Mouse (Mus musculus) hindbrain, embryonic 14.5 days (tissue): ENCODE measurements around the gene Itpk1. TPM values are rescaled to one million over a fixed set of nuclear protein-coding genes. Genes with fewer than 3 reads are reported as not detected.

ENCODE experiments used
- ATAC-seq: fragments of 200-750 bp; cut with Nextera tagmentation; 2 replicates; pipeline ENCODE4 v1.8.0; 2017; ENCODE audit warnings: moderate number of reproducible peaks, mild to moderate bottlenecking, moderate TSS enrichment, moderate library complexity; ENCODE audit not compliant: low FRiP score
- DNase-seq: peaks from one replicate; pipeline ENCODE4 v3.0.0-alpha.2; 2015; ENCODE audit warnings: low spot score
- H3K27ac ChIP-seq: fragments of 300-500 bp; sonication (generic); 2 replicates; pipeline ENCODE4 v1.5.1; 2014; ENCODE audit warnings: mild to moderate bottlenecking, moderate library complexity
- H3K27me3 ChIP-seq: fragments of 300-500 bp; sonication (generic); 2 replicates; pipeline ENCODE4 v1.6.1; 2014; ENCODE audit warnings: mild to moderate bottlenecking, low read length, mixed read lengths; ENCODE audit not compliant: control insufficient read depth, insufficient read depth
- H3K36me3 ChIP-seq: fragments of 300-500 bp; sonication (generic); replicated peaks from 2 replicates; pipeline ENCODE4 v1.6.1; 2014; ENCODE audit not compliant: control insufficient read depth, insufficient read depth
- H3K4me1 ChIP-seq: fragments of 300-500 bp; sonication (generic); replicated peaks from 2 replicates; pipeline ENCODE4 v1.6.1; 2014; ENCODE audit warnings: antibody characterized with exemption, low read length, mixed read lengths; ENCODE audit not compliant: control insufficient read depth, insufficient read depth
- H3K4me2 ChIP-seq: fragments of 300-500 bp; sonication (generic); replicated peaks from 2 replicates; pipeline ENCODE4 v1.6.1; 2014; ENCODE audit warnings: mild to moderate bottlenecking, moderate library complexity
- H3K4me3 ChIP-seq: fragments of 300-500 bp; sonication (generic); replicated peaks from 2 replicates; pipeline ENCODE4 v1.5.1; 2014; ENCODE audit warnings: mild to moderate bottlenecking, low read length
- H3K9ac ChIP-seq: fragments of 300-500 bp; sonication (generic); 2 replicates; pipeline ENCODE4 v1.6.1; 2014
- H3K9me3 ChIP-seq: fragments of 300-500 bp; sonication (generic); 2 replicates; pipeline ENCODE4 v1.6.1; 2016; ENCODE audit warnings: low read length; ENCODE audit not compliant: control insufficient read depth
- WGBS: fragments of 180-500 bp; shearing (Covaris S2); extraction: QIAGEN DNeasy Blood & Tissue Kit; methylation state at CpG from one replicate; pipeline ENCODE4 v1.1.7; 2014; 5-methylcytosine and 5-hydroxymethylcytosine counted together
- polyA plus RNA-seq: library from polyadenylated mRNA; unstranded; fragments of >200 nt; fragmentation: Nextera tagmentation; extraction: Ambion mirVana; gene quantifications from 2 replicates; pipeline ENCODE4 v1.2.1, GENCODE M21; 2014

Gene Itpk1
- polyA plus RNA-seq, 1 experiment from 2014 or later: 31.6 TPM

DNA sequence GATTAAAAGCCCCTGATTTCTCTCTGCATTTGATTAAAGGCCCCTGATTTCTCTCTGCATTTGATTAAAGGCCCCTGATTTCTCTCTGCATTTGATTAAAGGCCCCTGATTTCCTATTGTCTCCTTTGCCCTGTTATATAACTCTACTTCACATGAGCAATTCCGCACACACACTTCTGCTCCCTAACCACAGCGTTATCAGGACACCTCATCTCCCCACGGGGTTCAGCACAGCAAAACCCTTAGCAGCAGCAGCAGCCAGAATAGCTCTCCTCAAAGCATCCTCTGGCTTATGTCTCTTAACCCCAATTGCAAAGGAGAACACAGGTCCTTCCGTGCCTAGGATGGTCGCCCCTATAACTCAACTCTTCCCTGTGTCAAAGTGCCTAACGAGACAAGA is 99.1 kb downstream of the Itpk1 start:
- ATAC-seq (no peak), DNase-seq (no peak)
- Histone ChIP-seq H3K4me3 (no peak overlapping the region), H3K4me2 (no peak overlapping the region), H3K9me3 (no peaks in the 10 kb centered on the region), H3K9ac (no peak overlapping the region), H3K4me1 (peaks cover 11% of the 10 kb centered on the region; the same call in 1 of the 2 replicates), H3K27ac (no peak overlapping the region), H3K36me3 (no peaks in the 10 kb centered on the region), H3K27me3 (no peaks in the 10 kb centered on the region)
- WGBS: 90% methylated on average over 6 of the region's 6 CpGs

DNA sequence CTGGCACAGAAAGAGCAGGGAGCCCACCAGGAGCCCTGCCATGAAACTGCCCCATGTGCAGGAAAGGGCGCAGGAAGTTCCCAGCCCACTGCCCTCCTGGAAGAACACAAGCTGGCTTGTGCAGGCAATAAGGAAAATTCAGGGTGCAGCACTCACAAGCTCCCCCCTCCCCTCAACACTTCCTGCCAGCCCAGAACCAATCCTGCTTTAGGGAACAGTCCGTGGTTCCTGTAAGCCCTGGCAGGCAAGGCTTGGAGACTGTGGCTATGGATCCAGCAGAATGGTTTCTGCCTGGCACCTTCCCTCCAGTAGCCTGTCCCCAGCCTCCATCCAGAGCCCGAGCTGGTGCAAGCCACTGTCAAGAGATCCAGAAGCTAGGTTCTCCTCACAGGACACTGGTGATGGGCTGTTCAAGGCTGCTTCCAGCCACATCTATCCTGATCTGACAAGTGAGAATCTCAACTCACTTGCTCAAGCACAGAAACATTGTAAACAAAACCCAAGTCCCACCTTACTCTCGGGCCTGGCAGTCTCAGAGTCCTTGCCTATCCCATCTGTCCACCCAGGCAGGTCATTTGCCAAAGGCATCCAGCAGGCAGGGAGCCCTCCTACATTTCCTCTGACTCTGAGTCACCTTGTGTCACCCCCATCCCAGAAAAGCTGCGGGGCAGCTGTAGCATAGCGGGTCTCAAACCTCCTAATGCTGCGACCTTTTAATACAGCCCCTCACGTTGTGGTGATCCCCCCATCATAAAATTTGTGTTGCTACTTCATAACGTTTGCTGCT is 102.3 kb downstream of the Itpk1 start:
- no peak overlapping the region for H3K27ac ChIP-seq
- no peak overlapping the region for H3K4me3 ChIP-seq
- no peaks in the 10 kb centered on the region for H3K27me3 ChIP-seq
- H3K9ac ChIP-seq: no peak overlapping the region
- ATAC-seq (no peak), DNase-seq (no peak)
- H3K4me2 ChIP-seq: no peak overlapping the region
- 80% methylated on average over 9 of the region's 9 CpGs for WGBS
- peaks cover 15% of the 10 kb centered on the region; the same call in 1 of the 2 replicates for H3K4me1 ChIP-seq
- H3K36me3 ChIP-seq: no peaks in the 10 kb centered on the region
- H3K9me3 ChIP-seq: no peaks in the 10 kb centered on the region

DNA sequence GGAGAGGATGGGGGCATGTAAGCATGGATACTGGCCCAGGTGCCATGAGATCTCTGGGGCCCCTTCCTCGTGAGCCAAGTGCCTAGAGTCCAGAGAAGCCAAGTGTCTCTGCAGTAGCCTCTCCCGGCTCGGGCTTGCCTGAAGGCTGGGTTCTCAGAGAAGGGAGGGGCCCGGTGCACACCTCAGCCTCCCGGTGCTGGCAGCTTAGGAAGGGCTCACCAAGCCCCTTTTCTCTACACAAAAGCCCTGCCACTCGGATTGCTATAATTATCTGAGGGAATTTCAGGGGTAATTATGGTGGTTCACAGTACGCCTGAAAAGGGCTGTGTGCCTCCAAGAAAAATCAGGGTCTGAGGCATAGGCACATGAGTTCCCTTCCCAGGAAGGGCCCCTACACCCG is 102.9 kb downstream of the Itpk1 start:
- Histone ChIP-seq H3K9ac (0 out of 2 replicates have a peak overlapping the region, but pooled peaks have one; percentile 3), H3K36me3 (no peaks in the 10 kb centered on the region), H3K27me3 (no peaks in the 10 kb centered on the region), H3K27ac (no peak overlapping the region), H3K4me2 (no peak overlapping the region), H3K4me1 (peaks cover 15% of the 10 kb centered on the region; the same call in 1 of the 2 replicates), H3K9me3 (no peaks in the 10 kb centered on the region), H3K4me3 (no peak overlapping the region)
- ATAC-seq: no peak
- DNase-seq: no peak
- WGBS: 29% methylated on average over 8 of the region's 8 CpGs

DNA sequence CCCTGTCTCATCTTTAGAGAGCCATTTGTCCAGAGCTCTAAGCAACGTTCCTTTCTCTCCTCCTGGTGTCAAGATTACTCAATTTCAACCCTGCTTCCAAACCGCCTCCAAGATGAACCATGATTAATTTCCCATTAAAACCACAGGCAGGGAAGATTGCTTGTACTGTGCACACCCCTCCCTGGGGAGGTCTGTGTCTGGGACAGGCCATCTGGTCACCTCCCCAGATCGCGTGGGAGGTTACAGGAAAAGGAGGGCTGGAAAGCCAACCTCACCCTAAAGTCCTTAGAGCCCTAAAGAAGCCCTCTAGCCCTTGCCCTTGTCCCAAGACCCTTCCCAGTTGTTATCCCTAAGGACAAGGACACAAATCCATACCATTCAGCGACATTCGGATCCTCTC is 104.4 kb downstream of the Itpk1 start:
- WGBS: 47% methylated on average over 6 of the region's 6 CpGs
- DNase-seq: no peak
- Histone ChIP-seq H3K36me3 (no peaks in the 10 kb centered on the region), H3K4me1 (peaks cover 15% of the 10 kb centered on the region; the same call in 1 of the 2 replicates), H3K9me3 (no peaks in the 10 kb centered on the region), H3K9ac (no peak overlapping the region), H3K4me2 (no peak overlapping the region), H3K4me3 (no peak overlapping the region), H3K27ac (no peak overlapping the region), H3K27me3 (no peaks in the 10 kb centered on the region)
- no peak for ATAC-seq

DNA sequence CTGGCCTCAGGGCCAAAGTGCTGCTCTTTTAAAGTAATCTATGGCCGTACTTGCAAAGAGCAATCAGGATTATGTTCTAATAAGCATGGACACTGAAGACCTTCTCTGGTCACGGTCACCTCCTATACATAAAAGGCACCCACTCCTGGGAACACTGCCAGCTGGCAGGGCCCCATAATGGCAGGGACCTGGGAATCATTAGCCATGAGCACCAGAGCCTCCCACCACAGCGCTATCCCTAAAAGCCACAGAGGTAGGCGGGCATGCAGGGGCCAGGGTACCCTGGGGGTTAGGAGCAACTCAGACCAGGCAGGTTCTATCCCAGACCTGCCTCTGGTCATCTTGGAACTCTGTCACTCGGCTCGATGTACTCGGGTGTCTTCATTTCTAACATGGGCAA is 104.9 kb downstream of the Itpk1 start:
- H3K36me3 ChIP-seq: no peaks in the 10 kb centered on the region
- ATAC-seq: no peak
- 67% methylated on average over 7 of the region's 7 CpGs for WGBS
- H3K27me3 ChIP-seq: no peaks in the 10 kb centered on the region
- H3K4me3 ChIP-seq: no peak overlapping the region
- no peaks in the 10 kb centered on the region for H3K9me3 ChIP-seq
- peaks cover 15% of the 10 kb centered on the region; the same call in 1 of the 2 replicates for H3K4me1 ChIP-seq
- no peak for DNase-seq
- H3K27ac ChIP-seq: no peak overlapping the region
- no peak overlapping the region for H3K9ac ChIP-seq
- H3K4me2 ChIP-seq: no peak overlapping the region

DNA sequence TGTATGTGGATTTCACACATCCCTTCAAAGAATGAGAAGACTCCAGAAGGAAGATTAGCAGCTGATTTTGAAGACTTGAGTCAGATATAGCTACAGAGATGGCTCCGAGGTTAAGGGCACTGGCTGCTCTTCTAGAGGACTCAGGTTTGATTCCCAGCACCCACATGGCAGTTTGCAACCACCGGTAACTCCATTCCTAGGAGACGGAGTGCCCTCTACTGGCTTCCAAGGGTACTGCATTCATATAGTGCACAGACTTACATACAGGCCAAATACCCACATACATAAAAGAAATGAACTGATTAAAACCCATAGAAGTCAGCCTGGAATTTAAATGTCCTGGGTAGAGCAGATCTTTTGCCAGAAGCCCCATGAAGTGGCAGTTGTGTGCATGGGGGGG is 106.2 kb downstream of the Itpk1 start:
- WGBS: 98% methylated on average over 3 of the region's 3 CpGs
- Histone ChIP-seq H3K36me3 (no peaks in the 10 kb centered on the region), H3K9ac (no peak overlapping the region), H3K27ac (no peak overlapping the region), H3K27me3 (no peaks in the 10 kb centered on the region), H3K4me1 (peaks cover 25% of the 10 kb centered on the region), H3K9me3 (no peaks in the 10 kb centered on the region), H3K4me2 (no peak overlapping the region), H3K4me3 (no peak overlapping the region)
- ATAC-seq: no peak
- DNase-seq: no peak

DNA sequence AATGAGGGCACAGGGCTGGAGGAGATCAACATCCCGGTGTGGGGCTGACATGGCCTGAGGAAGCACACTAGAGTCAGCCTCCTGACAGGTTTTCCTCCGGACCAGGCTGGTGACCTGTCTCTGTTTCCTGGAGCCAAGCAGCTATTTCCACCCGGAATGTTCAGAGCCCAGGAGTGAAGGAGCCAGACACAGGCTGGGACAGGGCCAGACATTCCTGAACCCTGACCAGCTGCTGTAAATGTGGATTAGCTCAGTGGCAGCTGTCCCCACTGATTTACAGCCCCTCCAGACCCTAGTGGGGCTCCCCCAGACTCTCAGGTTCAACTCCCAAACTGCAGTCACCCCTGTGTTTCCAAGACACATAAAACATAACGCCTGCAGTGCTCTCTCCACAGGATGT is 107.3 kb downstream of the Itpk1 start:
- H3K4me1 ChIP-seq: peaks cover 28% of the 10 kb centered on the region

GRCm38 (mm10) chr12:102596410-102596809 is 108.3 kb downstream of the Itpk1 start:
- no peak overlapping the region for H3K27ac ChIP-seq
- H3K27me3 ChIP-seq: no peaks in the 10 kb centered on the region
- peaks cover 26% of the 10 kb centered on the region for H3K4me1 ChIP-seq
- DNase-seq: no peak
- H3K4me3 ChIP-seq: no peak overlapping the region
- no peaks in the 10 kb centered on the region for H3K36me3 ChIP-seq
- H3K9ac ChIP-seq: no peak overlapping the region
- WGBS: 84% methylated on average over 7 of the region's 7 CpGs
- H3K4me2 ChIP-seq: no peak overlapping the region
- H3K9me3 ChIP-seq: no peaks in the 10 kb centered on the region
- no peak for ATAC-seq

More for the DNA sequence above, 107.3 kb downstream of the Itpk1 start:
- H3K4me2 ChIP-seq: no peak overlapping the region
- DNase-seq (no peak), ATAC-seq (no peak)
- 74% methylated on average over 4 of the region's 4 CpGs for WGBS
- H3K4me3 ChIP-seq: no peak overlapping the region
- H3K9ac ChIP-seq: no peak overlapping the region
- H3K9me3 ChIP-seq: no peaks in the 10 kb centered on the region
- H3K27ac ChIP-seq: no peak overlapping the region
- no peaks in the 10 kb centered on the region for H3K36me3 ChIP-seq
- no peaks in the 10 kb centered on the region for H3K27me3 ChIP-seq

- no peak for DNase-seq
- Histone ChIP-seq H3K27me3 (no peaks in the 10 kb centered on the region), H3K27ac (no peak overlapping the region), H3K4me2 (no peak overlapping the region), H3K4me1 (peaks cover 12% of the 10 kb centered on the region), H3K9me3 (no peaks in the 10 kb centered on the region), H3K9ac (0 out of 2 replicates have a peak overlapping the region, but pooled peaks have one; percentile 20), H3K4me3 (no peak overlapping the region), H3K36me3 (no peaks in the 10 kb centered on the region)
- 72% methylated on average over 9 of the region's 9 CpGs for WGBS
- ATAC-seq: peak; percentile 28; the same call in 1 of the 2 replicates
Observed at GRCm38 (mm10) chr12:102594627-102595026, 110.1 kb downstream of the Itpk1 start.
